Mouse (Mus musculus) kidney, postnatal 10 days (tissue): Measurements from ENCODE around the gene Golm1.
"Not testable (repeated sequence)": the region's sequence is repeated elsewhere in the genome, so short reads cannot be mapped to it uniquely, and the experiment has no call there.

Source experiments
- DNase-seq: peaks from one replicate; pipeline ENCODE4 v3.0.0; 2021; ENCODE audit warnings: mixed read lengths

Gene Golm1

GRCm38 (mm10) chr13:59642818-59643217 lies 32.8 kb downstream of the Golm1 start:
- no peak for DNase-seq

GRCm38 (mm10) chr13:59640178-59640440 lies 35.5 kb downstream of the Golm1 start:
- no peak for DNase-seq

GRCm38 (mm10) chr13:59639368-59640177 lies 36.0 kb downstream of the Golm1 start:
- DNase-seq, result no peak

- DNase-seq, result no peak
Measured at GRCm38 (mm10) chr13:59637800-59638199, 37.8 kb downstream of the Golm1 start.

GRCm38 (mm10) chr13:59634637-59635036 lies 41.0 kb downstream of the Golm1 start:
- no peak for DNase-seq

- DNase-seq, result no peak
Measured at GRCm38 (mm10) chr13:59626739-59627138, 48.9 kb downstream of the Golm1 start.

- DNase-seq, result peak; percentile 31
Measured at GRCm38 (mm10) chr13:59624903-59625302, 50.7 kb downstream of the Golm1 start.

GRCm38 (mm10) chr13:59624389-59624788 lies 51.2 kb downstream of the Golm1 start:
- no peak for DNase-seq

- DNase-seq, result no peak
Measured at GRCm38 (mm10) chr13:59621643-59622489, 53.7 kb downstream of the Golm1 start.

GRCm38 (mm10) chr13:59618463-59618862 lies 57.1 kb downstream of the Golm1 start:
- no peak for DNase-seq

- DNase-seq, result no peak
Measured at GRCm38 (mm10) chr13:59615554-59615953, 60.1 kb downstream of the Golm1 start.

GRCm38 (mm10) chr13:59615152-59615551 lies 60.5 kb downstream of the Golm1 start:
- no peak for DNase-seq

GRCm38 (mm10) chr13:59613868-59614267 lies 61.7 kb downstream of the Golm1 start:
- no peak for DNase-seq

GRCm38 (mm10) chr13:59610437-59610836 lies 65.2 kb downstream of the Golm1 start:
- no peak for DNase-seq

- DNase-seq, result no peak
Measured at GRCm38 (mm10) chr13:59609885-59610284, 65.7 kb downstream of the Golm1 start.

- no peak for DNase-seq
Measured at GRCm38 (mm10) chr13:59605221-59605922, 70.2 kb downstream of the Golm1 start.

- no peak for DNase-seq
Measured at GRCm38 (mm10) chr13:59604511-59604910, 71.1 kb downstream of the Golm1 start.

- no peak for DNase-seq
Measured at GRCm38 (mm10) chr13:59603096-59603495, 72.5 kb downstream of the Golm1 start.

- DNase-seq, result no peak
Measured at GRCm38 (mm10) chr13:59592630-59593029, 83.0 kb downstream of the Golm1 start.

- not testable (repeated sequence) for DNase-seq
Measured at GRCm38 (mm10) chr13:59592058-59592457, 83.6 kb downstream of the Golm1 start.

GRCm38 (mm10) chr13:59590691-59591090 lies 84.9 kb downstream of the Golm1 start:
- no peak for DNase-seq

GRCm38 (mm10) chr13:59589672-59590071 lies 85.9 kb downstream of the Golm1 start:
- DNase-seq, result no peak

- no peak for DNase-seq
Measured at GRCm38 (mm10) chr13:59587201-59587600, 88.4 kb downstream of the Golm1 start.

- no peak for DNase-seq
Measured at GRCm38 (mm10) chr13:59585648-59586005, 90.0 kb downstream of the Golm1 start.
